Mouse (Mus musculus) myocyte (in vitro differentiated cells): Measurements from ENCODE around the gene Srsf3. TPM values are rescaled to one million over a fixed set of nuclear protein-coding genes. Genes with fewer than 3 reads are reported as not detected.
"Not testable (repeated sequence)": the region's sequence is repeated elsewhere in the genome, so short reads cannot be mapped to it uniquely, and the experiment has no call there.

Experiments
- H3K27me3 ChIP-seq: one replicate; pipeline ENCODE4 v1.6.1; 2011; ENCODE audit not compliant: control insufficient read depth, insufficient read depth, insufficient read length
- H3K36me3 ChIP-seq: one replicate; pipeline ENCODE4 v1.6.1; 2011; ENCODE audit not compliant: control insufficient read depth, insufficient read depth
- H3K4me2 ChIP-seq: one replicate; pipeline ENCODE4 v1.6.1; 2011; ENCODE audit warnings: low read depth, control low read depth
- H3K4me3 ChIP-seq: one replicate; pipeline ENCODE4 v1.5.1; 2011; ENCODE audit warnings: mild to moderate bottlenecking, control low read depth, moderate library complexity
- H3K79me2 ChIP-seq: one replicate; pipeline ENCODE4 v1.6.1; 2011; ENCODE audit not compliant: control insufficient read depth, insufficient read depth
- H3ac ChIP-seq: one replicate; pipeline ENCODE4 v1.6.1; 2011; ENCODE audit not compliant: control insufficient read depth, insufficient read length
- CEBPB ChIP-seq: IDR thresholded peaks from 2 replicates; pipeline ENCODE4 v1.6.1; 2011; ENCODE audit warnings: mild to moderate bottlenecking, moderate library complexity; ENCODE audit not compliant: poor library complexity, insufficient read depth, severe bottlenecking
- E2F4 ChIP-seq: IDR thresholded peaks from one replicate; pipeline ENCODE4 v1.6.1; 2011; ENCODE audit warnings: mild to moderate bottlenecking, control low read depth, moderate library complexity; ENCODE audit not compliant: insufficient read depth
- MAX ChIP-seq: IDR thresholded peaks from one replicate; pipeline ENCODE4 v1.6.1; 2011; ENCODE audit warnings: low read depth, mild to moderate bottlenecking, control low read depth
- MYOD1 ChIP-seq, 3 experiments: IDR thresholded peaks; one replicate each; pipeline ENCODE4 v1.6.1; 2011; ENCODE audit warnings: control low read depth in 2 of 3, low read depth in 2 of 3, mild to moderate bottlenecking in 2 of 3, moderate library complexity in 1 of 3; ENCODE audit not compliant: insufficient read length in 2 of 3, control insufficient read depth in 1 of 3
- MYOG ChIP-seq, 3 experiments: IDR thresholded peaks; one replicate each; pipeline ENCODE4 v1.6.1; 2011; ENCODE audit warnings: control low read depth in 2 of 3, low read depth in 2 of 3, mild to moderate bottlenecking in 2 of 3; ENCODE audit not compliant: insufficient read length in 2 of 3, control insufficient read depth in 1 of 3, insufficient read depth in 1 of 3
- POLR2A ChIP-seq: IDR thresholded peaks from one replicate; pipeline ENCODE4 v1.6.1; 2011; ENCODE audit warnings: low read depth, mild to moderate bottlenecking, control low read depth, moderate library complexity; ENCODE audit not compliant: insufficient read length
- POLR2AphosphoS2 ChIP-seq: IDR thresholded peaks from one replicate; pipeline ENCODE4 v1.6.1; 2011; ENCODE audit warnings: low read depth, control low read depth; ENCODE audit not compliant: insufficient read length
- REST ChIP-seq: IDR thresholded peaks from one replicate; pipeline ENCODE4 v1.6.1; 2011; ENCODE audit warnings: mild to moderate bottlenecking, control low read depth, moderate library complexity; ENCODE audit not compliant: insufficient read depth, insufficient read length
- SRF ChIP-seq: IDR thresholded peaks from one replicate; pipeline ENCODE4 v1.6.1; 2011; ENCODE audit warnings: low read depth; ENCODE audit not compliant: control insufficient read depth, insufficient read length
- TCF12 ChIP-seq: IDR thresholded peaks from one replicate; pipeline ENCODE4 v1.6.1; 2011; ENCODE audit warnings: mild to moderate bottlenecking, control low read depth; ENCODE audit not compliant: poor library complexity, insufficient read depth, severe bottlenecking
- TCF3 ChIP-seq: IDR thresholded peaks from one replicate; pipeline ENCODE4 v1.6.1; 2011; ENCODE audit warnings: low read depth, control low read depth; ENCODE audit not compliant: insufficient read length
- USF1 ChIP-seq: IDR thresholded peaks from one replicate; pipeline ENCODE4 v1.6.1; 2011; ENCODE audit warnings: low read depth, mild to moderate bottlenecking, control low read depth, moderate library complexity
- polyA plus RNA-seq: library from polyadenylated mRNA; unstranded; fragments of >200 nt; fragmentation: generic; extraction: Trizol; gene quantifications from one replicate; pipeline ENCODE4 v1.2.1, GENCODE M21; 2012; ENCODE audit warnings: missing spikeins

Gene Srsf3
- polyA plus RNA-seq, 1 experiment: 98.2 TPM

DNA sequence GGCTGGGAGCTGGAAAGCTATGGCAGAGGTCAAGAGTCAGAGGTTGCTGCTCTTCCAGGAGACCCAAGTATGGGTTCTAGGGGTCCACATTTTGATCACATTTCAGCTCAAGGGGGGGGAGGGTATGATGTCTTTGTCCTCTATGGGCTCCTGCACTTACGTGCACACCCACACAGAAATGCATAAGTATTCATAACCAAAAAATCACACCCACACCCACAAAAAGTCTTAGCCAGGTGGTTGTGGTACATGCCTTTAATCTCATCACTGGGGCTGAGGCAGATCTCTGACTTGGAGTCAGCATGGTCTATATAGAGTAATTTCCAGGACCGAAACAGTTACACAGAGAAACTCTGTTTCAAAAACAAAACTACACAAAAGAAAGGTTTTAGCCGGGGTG lies 33.5 kb downstream of the Srsf3 start:
- Histone ChIP-seq H3K36me3 (no peaks in the 10 kb centered on the region), H3K27me3 (no peaks in the 10 kb centered on the region), H3K4me2 (no peak overlapping the region), H3K79me2 (no peaks in the 10 kb centered on the region), H3ac (no peak overlapping the region), H3K4me3 (no peak overlapping the region)
- TF ChIP-seq E2F4 (no peak), CEBPB (no peak), SRF (no peak), POLR2A (no peak), TCF3 (no peak), MAX (no peak), REST (no peak), TCF12 (no peak), MYOD1 (IDR thresholded peaks at IDR 0.05; ENCODE audit: control insufficient read depth in 1 of 3, insufficient read length in 2 of 3, low read depth in 2 of 3) (no peak), USF1 (no peak), MYOG (IDR thresholded peaks at IDR 0.05; ENCODE audit: control insufficient read depth in 1 of 3, insufficient read depth in 1 of 3, insufficient read length in 2 of 3, low read depth in 2 of 3) (no peak), POLR2AphosphoS2 (no peak)

DNA sequence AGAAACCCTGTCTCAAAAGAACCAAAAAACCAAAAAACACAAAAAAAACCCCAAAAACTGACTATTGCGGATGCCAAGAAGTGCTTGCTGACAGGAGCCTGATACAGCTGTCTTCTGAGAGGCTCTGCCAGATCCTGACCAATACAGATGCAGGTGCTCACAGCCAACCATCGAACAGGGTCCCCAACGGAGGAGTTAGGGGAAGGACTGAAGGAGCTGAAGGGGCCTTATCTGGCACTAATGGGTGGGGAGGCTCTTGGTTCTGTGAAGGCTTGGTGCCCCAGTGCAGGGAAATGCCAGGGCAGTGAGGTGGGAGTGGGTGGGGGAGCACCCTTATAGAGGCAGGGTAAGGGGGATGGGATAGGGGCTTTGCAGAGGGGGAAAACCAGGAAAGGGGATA lies 35.0 kb downstream of the Srsf3 start:
- not testable (repeated sequence) for H3K27me3 ChIP-seq

DNA sequence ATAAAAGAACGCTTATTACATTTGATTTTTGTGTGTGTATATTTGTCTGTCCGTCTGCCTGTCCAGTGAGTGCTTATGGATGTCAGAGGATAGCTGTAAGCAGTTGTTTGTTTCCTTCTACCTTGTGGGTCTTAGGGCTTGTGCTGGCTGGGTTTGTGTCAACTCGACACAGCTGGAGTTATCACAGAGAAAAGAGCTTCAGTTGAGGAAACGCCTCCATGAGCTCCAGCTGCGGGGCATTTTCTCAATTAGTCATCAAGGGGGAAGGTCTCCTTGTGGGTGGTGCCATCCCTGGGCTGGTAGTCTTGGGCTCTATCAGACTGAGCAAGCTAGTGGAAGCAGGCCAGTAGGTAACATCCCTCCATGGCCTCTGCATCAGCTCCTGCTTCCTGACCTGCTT lies 35.4 kb downstream of the Srsf3 start:
- H3K36me3 ChIP-seq: no peaks in the 10 kb centered on the region
- TF ChIP-seq E2F4 (no peak), POLR2A (no peak), MYOG (IDR thresholded peaks at IDR 0.05; ENCODE audit: control insufficient read depth in 1 of 3, insufficient read depth in 1 of 3, insufficient read length in 2 of 3, low read depth in 2 of 3) (no peak), MAX (no peak), TCF3 (no peak), REST (no peak), SRF (no peak), USF1 (no peak), MYOD1 (IDR thresholded peaks at IDR 0.05; ENCODE audit: control insufficient read depth in 1 of 3, insufficient read length in 2 of 3, low read depth in 2 of 3) (no peak), POLR2AphosphoS2 (no peak)
- no peak overlapping the region for H3ac ChIP-seq
- no peaks in the 10 kb centered on the region for H3K79me2 ChIP-seq
- H3K27me3 ChIP-seq: no peaks in the 10 kb centered on the region
- H3K4me2 ChIP-seq: peak overlapping the region; percentile 46
- no peak overlapping the region for H3K4me3 ChIP-seq

More for the DNA sequence above, 35.0 kb downstream of the Srsf3 start:
- H3K36me3 ChIP-seq, H3K4me2 ChIP-seq, H3ac ChIP-seq, H3K79me2 ChIP-seq, H3K4me3 ChIP-seq: not testable (repeated sequence)

DNA sequence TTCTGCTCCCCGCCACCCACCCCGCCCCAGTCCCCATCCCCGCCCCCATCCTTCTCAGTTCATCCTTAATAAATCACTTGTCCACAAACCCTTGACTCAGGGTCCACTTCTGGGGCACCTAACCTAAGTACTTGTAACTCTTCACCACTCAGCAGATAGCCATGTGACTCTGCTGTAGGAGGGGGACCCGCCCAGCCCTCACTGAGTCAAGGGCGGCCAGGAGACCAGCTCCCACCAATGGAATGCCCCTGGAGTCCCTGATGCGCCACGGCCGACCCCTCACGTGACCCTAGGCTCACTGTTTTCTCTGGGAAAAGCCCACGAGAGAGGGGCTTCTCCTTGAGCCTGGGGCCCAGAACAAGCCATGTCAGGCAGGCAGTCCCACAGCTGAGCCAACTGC lies 36.6 kb downstream of the Srsf3 start:
- Histone ChIP-seq H3K4me2 (no peak overlapping the region), H3K36me3 (no peaks in the 10 kb centered on the region), H3ac (no peak overlapping the region), H3K4me3 (no peak overlapping the region), H3K79me2 (no peaks in the 10 kb centered on the region), H3K27me3 (no peaks in the 10 kb centered on the region)
- peak; percentile 31 for TF ChIP-seq USF1
- TF ChIP-seq POLR2A: no peak
- TF ChIP-seq MYOD1 (IDR thresholded peaks at IDR 0.05; ENCODE audit: control insufficient read depth in 1 of 3, insufficient read length in 2 of 3, low read depth in 2 of 3): peak in 1 of 3 experiments; percentile 11
- TF ChIP-seq SRF: no peak

DNA sequence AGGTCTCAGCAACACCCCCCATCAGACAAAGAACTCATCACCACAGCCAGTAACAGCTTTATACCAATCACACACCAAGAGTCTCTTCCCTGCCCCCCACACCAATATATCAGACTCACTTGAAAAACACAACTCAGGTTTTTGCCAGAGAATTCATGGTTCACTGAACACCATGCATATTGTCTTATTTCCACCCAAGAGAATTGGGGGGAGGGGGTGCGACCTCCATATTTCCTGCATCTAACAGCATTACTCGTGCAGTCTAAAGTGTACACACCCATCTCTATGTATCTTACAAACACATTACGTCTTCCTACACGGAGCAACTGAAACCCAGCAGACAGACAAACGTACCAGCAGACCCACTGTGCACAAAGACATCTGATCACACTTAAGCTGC lies 39.4 kb downstream of the Srsf3 start:
- Histone ChIP-seq H3K27me3 (no peaks in the 10 kb centered on the region), H3ac (no peak overlapping the region), H3K4me2 (peak overlapping the region; percentile 62), H3K4me3 (peak overlapping the region; percentile 16), H3K79me2 (no peaks in the 10 kb centered on the region), H3K36me3 (no peaks in the 10 kb centered on the region)
- no peak for TF ChIP-seq TCF3
- no peak for TF ChIP-seq MYOG (IDR thresholded peaks at IDR 0.05; ENCODE audit: control insufficient read depth in 1 of 3, insufficient read depth in 1 of 3, insufficient read length in 2 of 3, low read depth in 2 of 3)
- no peak for TF ChIP-seq MAX
- no peak for TF ChIP-seq REST
- TF ChIP-seq POLR2AphosphoS2: no peak
- TF ChIP-seq CEBPB: no peak
- TF ChIP-seq POLR2A: no peak
- TF ChIP-seq USF1: no peak
- TF ChIP-seq SRF: no peak
- no peak for TF ChIP-seq E2F4
- no peak for TF ChIP-seq TCF12
- TF ChIP-seq MYOD1 (IDR thresholded peaks at IDR 0.05; ENCODE audit: control insufficient read depth in 1 of 3, insufficient read length in 2 of 3, low read depth in 2 of 3): no peak
